Mouse (Mus musculus) neural tube, embryonic 13.5 days (tissue): ENCODE results near the gene Vcl. TPM values are rescaled to one million over a fixed set of nuclear protein-coding genes. Genes with fewer than 3 reads are reported as not detected.

Experiments
- ATAC-seq: fragments of 200-750 bp; cut with Nextera tagmentation; 2 replicates; pipeline ENCODE4 v1.8.0; 2017; ENCODE audit warnings: low read depth, mild to moderate bottlenecking, moderate TSS enrichment, moderate library complexity
- H3K27ac ChIP-seq: fragments of 300-500 bp; sonication (generic); replicated peaks from 2 replicates; pipeline ENCODE4 v1.5.1; 2015; ENCODE audit warnings: moderate library complexity, mild to moderate bottlenecking, inconsistent platforms
- H3K27me3 ChIP-seq: fragments of 300-500 bp; sonication (generic); 2 replicates; pipeline ENCODE4 v1.6.1; 2015; ENCODE audit warnings: mild to moderate bottlenecking, inconsistent platforms
- H3K36me3 ChIP-seq: fragments of 300-500 bp; sonication (generic); 2 replicates; pipeline ENCODE4 v1.6.1; 2015; ENCODE audit warnings: mild to moderate bottlenecking, inconsistent platforms
- H3K4me1 ChIP-seq: fragments of 300-500 bp; sonication (generic); replicated peaks from 2 replicates; pipeline ENCODE4 v1.6.1; 2015; ENCODE audit warnings: inconsistent platforms
- H3K4me2 ChIP-seq: fragments of 300-500 bp; sonication (generic); 2 replicates; pipeline ENCODE4 v1.6.1; 2015; ENCODE audit warnings: inconsistent platforms, mild to moderate bottlenecking, moderate library complexity
- H3K4me3 ChIP-seq: fragments of 300-500 bp; sonication (generic); 2 replicates; pipeline ENCODE4 v1.5.1; 2015; ENCODE audit warnings: mild to moderate bottlenecking, inconsistent platforms
- H3K9ac ChIP-seq: fragments of 300-500 bp; sonication (generic); 2 replicates; pipeline ENCODE4 v1.6.1; 2015; ENCODE audit warnings: moderate library complexity, mild to moderate bottlenecking, inconsistent platforms
- H3K9me3 ChIP-seq: fragments of 300-500 bp; sonication (generic); 2 replicates; pipeline ENCODE4 v1.6.1; 2016; ENCODE audit warnings: inconsistent platforms
- WGBS: fragments of 180-500 bp; shearing (Covaris S2); methylation state at CpG from one replicate; pipeline ENCODE4 v1.1.7; 2015; 5-methylcytosine and 5-hydroxymethylcytosine counted together
- polyA plus RNA-seq: library from polyadenylated mRNA; unstranded; fragments of >200 nt; fragmentation: Nextera tagmentation; extraction: Ambion mirVana; gene quantifications from 2 replicates; pipeline ENCODE4 v1.2.1, GENCODE M21; 2015

Vcl gene
- polyA plus RNA-seq, 1 experiment from 2014 or later = 20.7 TPM

DNA sequence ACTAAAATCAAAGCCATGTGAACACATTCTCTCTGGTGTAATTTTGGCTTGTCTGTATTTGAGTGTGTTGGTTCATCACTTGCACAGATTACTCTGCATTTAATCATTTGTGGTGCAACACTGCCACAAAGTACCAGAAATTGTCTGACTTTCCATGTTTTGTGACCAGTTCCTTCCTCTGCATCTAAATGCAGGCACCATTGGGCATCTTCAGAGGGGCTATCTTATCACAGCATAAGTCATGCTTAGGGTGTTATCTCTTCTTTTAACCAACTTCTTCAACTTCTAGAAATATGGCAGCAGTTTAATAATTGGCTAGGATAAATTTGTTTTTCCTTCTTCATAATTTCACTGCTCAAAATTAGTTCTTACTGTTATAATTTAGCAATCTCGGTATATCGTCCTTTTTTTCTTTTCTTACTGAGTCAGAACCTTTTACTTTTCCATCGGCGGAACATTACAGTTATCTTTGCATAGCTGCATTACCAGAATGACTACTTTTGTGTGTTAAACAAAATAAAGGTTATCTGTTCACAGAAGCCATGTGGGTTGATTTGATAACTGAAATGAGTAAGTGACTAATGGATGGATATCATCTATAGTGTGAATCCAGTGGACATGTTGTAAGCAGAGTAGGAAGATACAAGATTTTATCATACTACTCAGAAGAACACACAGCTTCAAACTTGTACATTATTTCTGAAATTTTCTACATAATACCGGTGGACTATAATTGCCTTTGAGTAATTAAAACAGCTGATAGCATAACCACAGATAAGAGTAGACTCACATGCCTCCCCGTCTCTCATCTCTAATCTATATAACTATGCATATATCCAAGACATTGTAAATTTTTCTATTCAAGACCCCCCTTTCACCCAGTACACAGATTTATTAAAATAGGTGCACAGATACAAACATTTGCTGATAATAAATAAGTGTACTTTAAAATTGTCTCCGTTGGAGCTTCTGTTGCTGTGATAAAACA, 12.3 kb upstream of the Vcl start:
- Histone ChIP-seq H3K4me1 (no peaks in the 10 kb centered on the region), H3K36me3 (no peaks in the 10 kb centered on the region), H3K9me3 (no peaks in the 10 kb centered on the region), H3K4me2 (no peak overlapping the region), H3K27me3 (no peaks in the 10 kb centered on the region), H3K27ac (no peak overlapping the region), H3K9ac (no peak overlapping the region), H3K4me3 (no peak overlapping the region)
- no peak for ATAC-seq
- WGBS = 93% methylated on average over 7 of the region's 7 CpGs

DNA sequence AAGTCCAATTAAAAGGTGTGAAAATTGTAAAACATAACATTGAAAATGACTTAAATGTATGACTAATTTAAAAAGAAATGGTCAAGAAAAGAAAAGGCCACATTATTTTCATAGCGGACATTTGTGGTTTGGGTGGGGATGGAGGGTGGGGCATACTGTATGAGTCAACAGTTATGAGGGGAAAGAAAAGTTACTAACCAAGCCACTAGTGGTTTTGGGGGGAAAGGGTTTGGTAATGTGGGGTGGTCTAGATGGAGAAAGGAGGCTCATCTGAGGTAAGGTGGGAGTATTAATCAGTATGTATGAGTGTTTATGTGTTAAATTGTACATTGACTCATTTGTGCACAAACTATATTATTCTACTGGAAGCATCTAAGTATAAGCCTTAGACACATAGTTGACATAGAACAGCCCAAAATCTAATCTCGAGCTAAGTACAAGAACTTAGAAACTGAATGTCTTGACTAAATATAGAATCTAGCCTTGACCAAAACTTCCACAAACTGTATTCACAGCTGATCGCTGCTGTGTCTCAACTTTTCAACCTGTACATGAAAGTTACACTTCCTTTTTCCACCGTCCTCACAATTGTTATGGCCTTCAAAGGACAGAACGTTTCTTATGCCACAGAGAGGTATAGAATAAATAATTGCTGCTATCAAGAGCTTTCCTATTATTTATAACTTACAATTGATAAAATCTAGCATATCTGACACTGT, 5.0 kb upstream of the Vcl start:
- 89% methylated on average over 5 of the region's 5 CpGs for WGBS
- no peaks in the 10 kb centered on the region for H3K4me1 ChIP-seq

DNA sequence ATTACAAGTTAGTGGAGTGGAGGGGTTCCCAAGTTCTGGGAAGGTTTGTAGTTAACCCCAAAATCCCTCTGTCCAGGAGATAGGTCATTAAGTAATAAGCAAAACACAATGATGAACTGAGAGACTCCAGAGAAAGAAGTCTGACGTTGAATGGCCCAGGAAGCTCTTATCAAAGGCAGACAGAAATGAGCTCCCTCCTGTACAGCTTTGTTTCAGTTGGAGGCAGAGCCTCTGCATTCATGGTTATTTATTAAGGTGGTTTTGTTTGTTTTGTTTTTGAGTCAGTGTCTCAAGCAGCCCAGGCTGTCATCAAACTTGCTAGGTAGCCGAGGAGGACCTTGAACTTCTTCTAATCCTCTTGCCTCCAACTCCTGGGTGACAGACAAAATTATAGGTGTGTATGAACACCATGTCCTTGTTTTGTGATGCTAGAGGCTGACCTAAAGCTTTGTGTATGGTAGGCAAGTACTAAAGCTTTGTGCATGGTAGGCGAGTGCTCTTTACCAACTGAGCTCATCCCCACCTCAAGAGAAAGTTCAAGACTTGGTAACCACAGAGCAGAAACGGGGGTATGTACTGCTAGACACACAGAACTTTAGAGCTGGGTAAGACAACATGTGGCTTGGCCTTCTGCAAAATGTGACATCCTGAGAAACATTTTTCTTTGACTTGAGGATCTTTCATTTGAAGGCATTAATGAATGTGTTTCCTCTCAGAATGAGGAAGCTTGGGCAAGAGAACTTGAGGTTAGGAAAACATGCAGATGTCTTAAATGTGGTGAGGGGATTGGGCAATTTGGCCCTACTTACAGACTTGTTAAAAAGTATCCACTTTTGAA, 1.5 kb upstream of the Vcl start:
- Histone ChIP-seq H3K9me3 (no peaks in the 10 kb centered on the region), H3K4me2 (no peak overlapping the region), H3K4me3 (no peak overlapping the region), H3K27ac (no peak overlapping the region), H3K27me3 (no peaks in the 10 kb centered on the region), H3K36me3 (no peaks in the 10 kb centered on the region), H3K4me1 (peaks cover 22% of the 10 kb centered on the region), H3K9ac (no peak overlapping the region)
- no peak for ATAC-seq
- 86% methylated on average over 4 of the region's 4 CpGs for WGBS

More for the DNA sequence above, 5.0 kb upstream of the Vcl start:
- Histone ChIP-seq H3K36me3 (no peaks in the 10 kb centered on the region), H3K4me2 (no peak overlapping the region), H3K9me3 (no peaks in the 10 kb centered on the region), H3K4me3 (no peak overlapping the region), H3K27me3 (no peaks in the 10 kb centered on the region), H3K27ac (no peak overlapping the region), H3K9ac (no peak overlapping the region)
- no peak for ATAC-seq

DNA sequence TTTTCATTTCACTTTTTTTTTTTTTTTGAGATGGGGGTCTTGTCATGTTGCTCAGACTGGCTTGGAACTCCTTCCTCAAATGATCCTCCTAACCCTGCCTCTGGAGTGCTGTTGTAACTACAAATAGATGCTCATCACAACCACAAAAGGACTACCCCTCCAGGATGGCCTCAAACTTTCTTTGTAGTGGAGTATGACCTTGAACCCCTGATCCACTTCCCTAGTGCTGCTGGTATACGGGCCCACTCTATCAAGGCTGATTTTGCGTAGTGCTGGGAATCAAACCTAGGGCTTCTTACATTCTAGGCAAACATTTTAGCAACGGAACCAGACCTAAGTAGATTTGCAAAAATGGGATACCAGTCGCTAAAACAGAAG, 901 bp upstream of the Vcl start:
- Histone ChIP-seq H3K36me3 (no peaks in the 10 kb centered on the region), H3K9ac (peak overlapping the region; percentile 52; the same call in 1 of the 2 replicates), H3K27me3 (no peaks in the 10 kb centered on the region), H3K4me3 (peak overlapping the region; percentile 83), H3K9me3 (no peaks in the 10 kb centered on the region), H3K4me1 (peaks cover 22% of the 10 kb centered on the region), H3K4me2 (peak overlapping the region; percentile 67), H3K27ac (peak overlapping the region; percentile 25; the same call in 1 of the 2 replicates)
- WGBS = 14% methylated on average over 4 of the region's 4 CpGs
- no peak for ATAC-seq

DNA sequence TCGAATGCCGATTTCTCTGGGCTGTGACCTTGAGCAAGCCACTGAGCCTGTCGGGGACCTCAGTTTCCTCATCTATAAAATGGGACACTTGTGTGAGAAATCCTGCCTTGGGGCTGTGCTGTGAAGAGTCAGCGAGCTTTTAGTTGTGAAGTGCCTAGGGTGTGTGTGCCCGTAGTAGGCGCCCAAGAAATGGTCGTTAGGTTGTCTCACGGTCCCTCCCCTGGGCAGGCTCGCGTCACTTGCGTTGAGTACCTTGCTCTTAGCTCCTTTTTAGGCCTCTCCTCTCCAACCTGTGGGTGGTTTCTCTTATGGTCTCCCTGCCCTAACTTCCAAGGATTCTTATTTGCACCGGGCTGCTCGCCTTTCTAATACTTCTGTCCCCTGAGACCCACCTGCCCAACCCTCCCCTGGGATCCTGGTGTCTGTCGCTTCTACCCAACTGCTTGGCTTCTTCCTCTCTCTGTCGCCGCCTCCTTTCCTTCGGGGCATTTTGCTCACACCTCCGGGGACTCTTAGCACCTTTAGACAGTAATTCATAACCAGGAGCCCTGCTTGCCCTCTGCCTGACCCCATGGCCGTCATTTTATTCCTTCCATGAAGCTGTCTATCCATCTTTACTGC, 726 bp downstream of the Vcl start:
- Histone ChIP-seq H3K27ac (peak overlapping the region; percentile 90), H3K4me3 (peak overlapping the region; percentile 83), H3K4me1 (peaks cover 22% of the 10 kb centered on the region), H3K9me3 (no peaks in the 10 kb centered on the region), H3K27me3 (no peaks in the 10 kb centered on the region), H3K4me2 (peak overlapping the region; percentile 67), H3K9ac (peak overlapping the region; percentile 82), H3K36me3 (no peaks in the 10 kb centered on the region)
- peak; percentile 10; the same call in 1 of the 2 replicates for ATAC-seq
- WGBS = under 1% methylated on average over 19 of the region's 19 CpGs

DNA sequence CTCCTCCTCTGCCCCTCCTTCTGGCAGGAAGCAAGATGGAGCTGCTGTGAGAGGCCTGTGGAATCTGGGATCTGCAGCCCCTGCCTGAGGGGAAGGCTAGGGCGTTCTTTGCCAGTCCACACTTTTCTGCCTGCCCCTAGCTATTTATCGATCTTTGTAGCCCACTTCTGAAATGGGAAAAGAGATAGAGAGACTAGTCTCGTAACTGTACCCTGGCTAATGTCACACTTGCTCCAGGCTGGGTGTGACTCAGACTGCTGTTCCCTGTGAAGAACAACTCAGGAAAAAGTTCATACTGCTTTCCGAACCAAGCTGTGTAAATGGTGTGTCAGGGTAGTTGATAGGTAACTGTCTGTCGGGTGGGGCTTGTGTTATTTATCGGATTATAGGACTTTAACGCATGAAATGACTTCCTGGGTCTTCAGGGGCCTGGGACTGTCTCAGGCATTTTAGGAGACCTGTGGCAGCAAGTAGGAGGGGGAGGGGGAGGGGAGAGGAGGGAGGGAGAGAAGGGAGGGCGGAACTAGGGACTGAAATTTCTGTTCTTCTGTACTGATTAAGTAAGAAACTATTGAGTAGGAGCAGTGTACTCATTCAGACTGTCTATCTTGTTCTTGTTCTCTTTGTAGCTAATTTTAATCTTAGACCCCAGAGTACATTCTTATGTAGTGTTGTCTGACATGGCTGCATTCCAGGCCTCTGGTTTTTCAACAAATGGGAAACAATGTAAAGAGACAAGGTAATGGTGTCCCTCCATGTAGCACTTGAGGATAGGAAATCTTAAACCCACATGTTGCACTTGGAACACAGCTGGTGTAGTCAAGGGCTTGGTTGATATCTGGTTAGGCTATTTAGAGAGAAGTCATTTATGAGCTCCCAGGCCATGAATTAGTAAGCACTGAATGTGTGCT, 1.5 kb downstream of the Vcl start:
- Histone ChIP-seq H3K27ac (0 out of 2 replicates have a peak overlapping the region, but pooled peaks have one; percentile 90), H3K27me3 (no peaks in the 10 kb centered on the region), H3K36me3 (no peaks in the 10 kb centered on the region), H3K4me2 (peak overlapping the region; percentile 67), H3K9me3 (no peaks in the 10 kb centered on the region), H3K9ac (peak overlapping the region; percentile 82), H3K4me3 (peak overlapping the region; percentile 83), H3K4me1 (peaks cover 28% of the 10 kb centered on the region)
- 30% methylated on average over 8 of the region's 8 CpGs for WGBS
- no peak for ATAC-seq

DNA sequence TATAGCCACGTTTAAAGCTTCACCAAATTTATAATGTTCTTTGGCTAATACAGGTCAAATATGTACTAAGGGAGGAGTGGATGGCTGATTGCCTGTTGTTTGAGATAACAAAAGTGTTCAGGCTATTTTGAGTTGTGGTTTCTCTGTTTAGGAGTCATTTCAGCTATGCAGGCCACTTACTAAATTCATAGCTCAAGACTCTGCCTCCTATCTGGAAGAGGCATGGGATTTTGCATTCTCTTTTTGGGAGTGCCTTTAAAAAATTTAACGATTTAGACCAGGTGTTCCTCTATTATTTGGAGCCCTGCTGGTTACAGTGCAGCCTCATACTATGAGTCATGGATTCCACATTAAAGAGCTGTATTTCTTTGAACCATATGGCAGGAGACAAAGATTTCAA, 9.2 kb downstream of the Vcl start:
- no peak overlapping the region for H3K9ac ChIP-seq
- no peak for ATAC-seq
- H3K4me2 ChIP-seq = no peak overlapping the region
- H3K36me3 ChIP-seq = no peaks in the 10 kb centered on the region
- H3K27ac ChIP-seq = no peak overlapping the region
- WGBS = 68% methylated on average over 2 of the region's 2 CpGs
- no peaks in the 10 kb centered on the region for H3K27me3 ChIP-seq
- no peaks in the 10 kb centered on the region for H3K9me3 ChIP-seq
- H3K4me3 ChIP-seq = no peak overlapping the region
- peaks cover 24% of the 10 kb centered on the region for H3K4me1 ChIP-seq

DNA sequence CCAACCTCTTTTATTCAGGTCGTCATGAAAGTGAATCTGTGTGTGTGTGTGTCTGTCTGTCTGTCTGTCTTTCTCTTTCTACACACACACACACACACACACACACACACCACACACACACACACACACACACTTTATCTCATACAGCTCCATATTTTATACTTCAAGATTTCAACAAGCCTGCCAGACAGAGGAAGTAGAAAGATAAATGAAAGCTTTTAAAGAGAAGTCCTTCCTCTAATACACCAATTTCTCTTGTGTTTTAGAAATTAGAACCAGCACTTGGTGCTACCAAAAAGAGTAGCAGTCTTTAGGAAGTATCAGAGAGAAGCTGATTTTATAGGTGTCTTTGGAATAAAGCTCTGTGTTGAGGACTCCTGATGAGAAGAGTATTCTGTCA, 9.7 kb downstream of the Vcl start:
- WGBS = 45% methylated on average over 1 of the region's 1 CpGs
- Histone ChIP-seq H3K36me3 (no peaks in the 10 kb centered on the region), H3K9me3 (no peaks in the 10 kb centered on the region), H3K4me2 (no peak overlapping the region), H3K4me1 (peaks cover 24% of the 10 kb centered on the region), H3K4me3 (no peak overlapping the region), H3K27ac (no peak overlapping the region), H3K9ac (no peak overlapping the region), H3K27me3 (no peaks in the 10 kb centered on the region)
- no peak for ATAC-seq

DNA sequence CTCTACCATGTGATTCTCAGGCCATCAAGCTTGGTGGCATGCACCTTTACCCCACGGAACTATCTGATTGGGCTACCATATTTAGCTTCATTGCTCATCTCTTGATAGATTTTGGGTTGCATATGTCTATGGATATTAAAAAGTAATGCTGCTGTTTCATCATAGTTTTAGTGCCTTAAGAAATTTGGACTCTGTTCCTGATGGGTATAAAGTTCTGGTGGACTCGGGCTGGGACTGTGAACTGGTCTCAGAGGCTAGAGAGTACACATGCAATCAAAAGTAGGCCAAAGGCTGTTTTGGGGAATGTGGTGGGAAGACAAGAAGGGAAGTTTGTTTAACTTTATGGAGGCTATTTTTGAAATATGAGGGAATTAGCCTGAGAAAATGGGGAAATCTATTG, 16.1 kb downstream of the Vcl start:
- Histone ChIP-seq H3K9ac (no peak overlapping the region), H3K36me3 (no peaks in the 10 kb centered on the region), H3K4me2 (no peak overlapping the region), H3K27me3 (no peaks in the 10 kb centered on the region), H3K9me3 (no peaks in the 10 kb centered on the region), H3K4me1 (peaks cover 8% of the 10 kb centered on the region), H3K4me3 (no peak overlapping the region), H3K27ac (no peak overlapping the region)
- no peak for ATAC-seq
- WGBS = 89% methylated on average over 2 of the region's 2 CpGs

DNA sequence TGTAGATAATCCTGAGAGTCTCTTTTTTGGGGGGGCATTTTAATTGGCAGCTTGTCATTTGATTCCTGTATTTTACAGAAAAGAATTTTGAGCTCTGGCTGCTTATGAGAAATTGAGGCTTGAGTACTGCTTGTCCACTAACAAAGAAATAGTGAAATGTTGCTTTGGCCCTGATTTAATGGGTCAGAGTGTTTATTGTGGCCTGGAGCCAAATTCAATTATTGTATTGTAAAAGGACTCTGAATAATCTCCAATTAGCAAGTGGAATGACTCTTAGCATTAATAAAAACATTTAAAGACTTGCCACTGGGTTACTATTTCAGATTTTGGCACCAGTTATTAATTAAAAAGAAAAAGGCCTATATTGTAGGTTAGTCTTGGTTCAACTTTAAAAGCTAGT, 26.8 kb downstream of the Vcl start:
- ATAC-seq = no peak

DNA sequence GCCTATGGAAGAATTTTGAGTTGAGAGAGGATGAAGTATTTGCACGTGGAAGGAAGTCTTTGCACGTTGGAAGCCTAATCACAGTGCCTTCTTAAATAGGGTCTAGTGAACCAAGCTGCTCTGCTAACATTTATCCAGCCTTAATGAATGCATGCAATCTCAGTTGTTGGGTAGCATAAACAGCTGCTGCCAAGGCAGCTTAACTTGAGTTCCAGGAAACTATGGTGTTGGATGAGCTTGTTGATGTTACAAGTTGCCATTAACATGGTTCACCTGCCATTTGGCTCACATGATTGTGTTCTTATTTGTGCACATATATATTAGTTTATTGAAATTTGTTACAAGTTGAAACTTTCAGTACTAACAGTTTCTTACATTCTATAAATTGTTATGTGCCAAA, 29.8 kb downstream of the Vcl start:
- Histone ChIP-seq H3K4me1 (peaks cover 13% of the 10 kb centered on the region), H3K9me3 (no peaks in the 10 kb centered on the region), H3K4me3 (no peak overlapping the region), H3K36me3 (no peaks in the 10 kb centered on the region), H3K4me2 (no peak overlapping the region), H3K27ac (no peak overlapping the region), H3K9ac (no peak overlapping the region), H3K27me3 (no peaks in the 10 kb centered on the region)
- no peak for ATAC-seq
- WGBS = 71% methylated on average over 2 of the region's 2 CpGs

More for the DNA sequence above, 26.8 kb downstream of the Vcl start:
- no peak overlapping the region for H3K4me3 ChIP-seq
- H3K4me2 ChIP-seq = no peak overlapping the region
- no peaks in the 10 kb centered on the region for H3K27me3 ChIP-seq
- no peak overlapping the region for H3K27ac ChIP-seq
- H3K36me3 ChIP-seq = no peaks in the 10 kb centered on the region
- H3K9me3 ChIP-seq = no peaks in the 10 kb centered on the region
- 0 out of 2 replicates have a peak, but pooled peaks cover 11% of the 10 kb centered on the region for H3K4me1 ChIP-seq
- no peak overlapping the region for H3K9ac ChIP-seq
